In genomic region chr17:84419326-84420275, GRCm38 (mm10) we compare ENCODE assay signal across 7 mouse cellular contexts. TPM values are rescaled to one million over a fixed set of nuclear protein-coding genes. Genes with fewer than 3 reads are reported as not detected.
DNase-seq lines count a peak whose midpoint lies in the region; ATAC-seq lines count a peak whose summit lies in the region.

No protein-coding gene starts in this region.

- peak; percentile 72 for DNase-seq in right cerebral cortex, adult 18-20 months
- no peak for DNase-seq in right cerebral cortex, postnatal 4 days
- peak; percentile 22 to 51 for DNase-seq in layer of hippocampus, postnatal 10 days (ENCODE audit: low spot score in 2 of 2)
- peak; percentile 24 for DNase-seq in mesoderm, embryonic 11.5 days (ENCODE audit: low read depth, low spot score)
- DNase-seq in retina, embryonic 14.5 days (ENCODE audit: low spot score): no peak
- no peak for DNase-seq in cerebellum, postnatal 25 days

- no peak for ATAC-seq in embryonic facial prominence, embryonic 12.5 days (ENCODE audit: insufficient number of reproducible peaks, insufficient read depth, low FRiP score, low TSS enrichment)

- H3K27me3 ChIP-seq in embryonic facial prominence, embryonic 12.5 days: no peaks in the 10 kb centered on the region

- H3K36me3 ChIP-seq in embryonic facial prominence, embryonic 12.5 days: peaks cover 17% of the 10 kb centered on the region

- no peaks in the 10 kb centered on the region for H3K9me3 ChIP-seq in embryonic facial prominence, embryonic 12.5 days

- H3K4me2 ChIP-seq in embryonic facial prominence, embryonic 12.5 days (replicated peaks): no peak overlapping the region

- 62% methylated on average over 11 of the region's 11 CpGs for WGBS in embryonic facial prominence, embryonic 12.5 days

- no peak overlapping the region for H3K4me3 ChIP-seq in embryonic facial prominence, embryonic 12.5 days

- no peak overlapping the region for H3K9ac ChIP-seq in embryonic facial prominence, embryonic 12.5 days

- peaks cover 6% of the 10 kb centered on the region; the same call in 1 of the 2 replicates for H3K4me1 ChIP-seq in embryonic facial prominence, embryonic 12.5 days

- H3K27ac ChIP-seq in embryonic facial prominence, embryonic 12.5 days: peak overlapping the region; percentile 42; the same call in 1 of the 2 replicates

RNA-seq across cellular contexts. Expression of gene Thada, which starts 46.4 kb away (rescaled TPM):
- polyA plus RNA-seq in embryonic facial prominence, embryonic 12.5 days (2016; fragmentation: Nextera tagmentation; extraction: Ambion mirVana): 10.2 and 12.4 TPM in 2 replicates
- 10 to 100 TPM; 11.7 to 14.5 TPM for total RNA-seq in layer of hippocampus, postnatal 10 days (2021)

Comparison
In these comparisons a context has a peak if more than half of its experiments do, and no peak if none do; other contexts are left out.
1. DNase-seq: peak in right cerebral cortex, adult 18-20 months (single experiment), layer of hippocampus, postnatal 10 days (2 of 2) and mesoderm, embryonic 11.5 days (single experiment); none in right cerebral cortex, postnatal 4 days (single experiment), retina, embryonic 14.5 days (single experiment) and cerebellum, postnatal 25 days (0 of 2).